ENCODE assay signal across 10 mouse cellular contexts in genomic region chr7:99079522-99079921, GRCm38 (mm10).
DNase-seq lines count a peak whose midpoint lies in the region; ATAC-seq lines count a peak whose summit lies in the region.
"Had no signal": no experiment of that assay in that cellular context is flagged by ENCODE, and none has a peak within 500 bp of the region (broad histone marks: within the 10 kb centered on the region; RNA-seq: fewer than 3 reads in every experiment).

No protein-coding gene starts in this region.

- no peak for ATAC-seq in erythroid progenitor cell, adult 5-6 weeks (replicated peaks; ENCODE audit: low FRiP score, poor library complexity, severe bottlenecking)

- WGBS in heart, embryonic 10.5 days: 34% methylated on average over 4 of the region's 4 CpGs

- H3K4me1 ChIP-seq in heart, embryonic 10.5 days: peaks cover 29% of the 10 kb centered on the region

- H3K36me3 ChIP-seq in heart, embryonic 10.5 days: peaks cover 8% of the 10 kb centered on the region; the same call in 1 of the 2 replicates
- H3K36me3 ChIP-seq: embryonic facial prominence, embryonic 12.5 days; liver, embryonic 13.5 days had no signal

- H3K4me3 ChIP-seq in heart, embryonic 10.5 days: no peak overlapping the region
- H3K4me3 ChIP-seq: embryonic facial prominence, embryonic 12.5 days; liver, embryonic 13.5 days had no signal

- no peaks in the 10 kb centered on the region for H3K27me3 ChIP-seq in heart, embryonic 10.5 days (ENCODE audit: insufficient read depth, poor library complexity, severe bottlenecking)
- H3K27me3 ChIP-seq: embryonic facial prominence, embryonic 12.5 days; liver, embryonic 13.5 days had no signal

- no peaks in the 10 kb centered on the region for H3K9me3 ChIP-seq in heart, embryonic 10.5 days
- H3K9me3 ChIP-seq: embryonic facial prominence, embryonic 12.5 days; liver, embryonic 13.5 days had no signal

- peak; percentile 54 for DNase-seq in heart, adult 8-10 months (ENCODE audit: low spot score)
- no peak for DNase-seq in heart, embryonic 10.5 days (ENCODE audit: low spot score)
- peak; percentile 44 for DNase-seq in A20 (ENCODE audit: low read depth, low spot score)
- DNase-seq in adipocyte (ENCODE audit: low spot score): peak; percentile 71
- DNase-seq in embryo, embryonic 11 days: peak; percentile 79
- DNase-seq in layer of hippocampus, postnatal 36 days: peak; percentile 55 to 69
- peak; percentile 57 for DNase-seq in ovary, postnatal 14 days (ENCODE audit: low spot score)
- DNase-seq: liver, embryonic 13.5 days had no signal

- no peak overlapping the region for H3K27ac ChIP-seq in heart, embryonic 10.5 days
- H3K27ac ChIP-seq: embryonic facial prominence, embryonic 12.5 days; liver, embryonic 13.5 days had no signal
